In the genomic region with DNA sequence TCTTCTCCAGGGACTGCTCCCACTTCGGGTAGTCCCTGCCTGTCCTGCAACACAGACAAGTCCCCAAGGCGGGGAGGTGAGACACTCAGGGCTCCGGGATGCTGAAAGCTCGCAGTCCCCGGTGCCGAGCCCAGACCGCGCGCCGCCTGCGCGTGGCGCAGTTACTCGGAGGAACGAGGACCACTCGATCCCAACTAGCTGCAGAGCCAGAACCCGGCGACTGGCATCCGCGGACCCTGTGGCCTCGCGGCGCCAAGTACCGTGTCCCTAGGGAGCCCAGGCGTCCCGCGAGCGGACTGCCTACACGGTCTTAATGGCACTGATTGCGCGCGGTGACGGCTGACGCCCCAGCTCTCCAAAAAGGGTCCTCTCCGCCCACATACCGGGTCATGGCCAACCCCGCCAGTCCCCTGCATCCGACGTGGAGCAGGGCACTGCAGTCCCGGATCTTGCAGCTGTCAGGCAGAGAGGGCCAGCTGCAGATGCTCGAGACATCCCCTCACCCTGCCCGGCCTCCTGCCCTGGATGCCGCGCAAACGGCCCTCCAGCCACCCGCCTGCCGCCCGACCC, we compare ENCODE assay signal across 8 mouse cellular contexts. TPM values are rescaled to one million over a fixed set of nuclear protein-coding genes. Genes with fewer than 3 reads are reported as not detected.
A peak's percentile ranks its signal among the peaks of the same experiment; 100 is the strongest.
DNase-seq lines count a peak whose midpoint lies in the region; ATAC-seq and TF ChIP-seq lines count a peak whose summit lies in the region.

No protein-coding gene starts in this region.

- TF ChIP-seq EP300 in liver, postnatal 0 days (IDR thresholded peaks at IDR 0.05; ENCODE audit: low read depth) = no peak

- peaks cover 52% of the 10 kb centered on the region for H3K79me2 ChIP-seq in C2C12 (ENCODE audit: control insufficient read depth, insufficient read depth)

- TF ChIP-seq CTCF in C2C12 (IDR thresholded peaks at IDR 0.05; ENCODE audit: control insufficient read depth, insufficient read depth, insufficient read length) = no peak
- no peak for TF ChIP-seq CTCF in liver, postnatal 0 days (IDR thresholded peaks at IDR 0.05; ENCODE audit: low read depth)

- no peaks in the 10 kb centered on the region for H3K27me3 ChIP-seq in C2C12 (ENCODE audit: control insufficient read depth, insufficient read depth, insufficient read length)
- no peaks in the 10 kb centered on the region for H3K27me3 ChIP-seq in forebrain, embryonic 11.5 days (ENCODE audit: control insufficient read depth, insufficient read depth, low read length)
- H3K27me3 ChIP-seq in heart, embryonic 14.5 days (ENCODE audit: control insufficient read depth, insufficient read depth, low read length) = 0 out of 2 replicates have a peak, but pooled peaks cover 5% of the 10 kb centered on the region
- peaks cover 42% of the 10 kb centered on the region for H3K27me3 ChIP-seq in liver, postnatal 0 days (ENCODE audit: insufficient read depth, low read length)
- H3K27me3 ChIP-seq in neural tube, embryonic 15.5 days (replicated peaks) = peaks cover 5% of the 10 kb centered on the region

- peaks cover 6% of the 10 kb centered on the region; the same call in 1 of the 2 replicates for H3K4me1 ChIP-seq in forebrain, embryonic 11.5 days (replicated peaks; ENCODE audit: control insufficient read depth, insufficient read depth, low read length)
- peaks cover 5 to 6% of the 10 kb centered on the region in 2 experiments for H3K4me1 ChIP-seq in heart, embryonic 14.5 days (ENCODE audit: control insufficient read depth in 2 of 2, insufficient read depth in 2 of 2, low read length in 2 of 2)
- H3K4me1 ChIP-seq in liver, postnatal 0 days (ENCODE audit: insufficient read depth) = no peaks in the 10 kb centered on the region; the same call in 1 of the 2 replicates
- H3K4me1 ChIP-seq in neural tube, embryonic 15.5 days = peaks cover 18% of the 10 kb centered on the region

- H3ac ChIP-seq in C2C12 (ENCODE audit: control insufficient read depth, insufficient read length, low read depth) = peak overlapping the region; percentile 96

- peak overlapping the region; percentile 81 for H3K9ac ChIP-seq in forebrain, embryonic 11.5 days (ENCODE audit: low read length)
- peak overlapping the region; percentile 73 for H3K9ac ChIP-seq in heart, embryonic 14.5 days (ENCODE audit: low read length)
- H3K9ac ChIP-seq in liver, postnatal 0 days (replicated peaks) = peak overlapping the region; percentile 50
- H3K9ac ChIP-seq in neural tube, embryonic 15.5 days (replicated peaks) = peak overlapping the region; percentile 71

- H3K36me3 ChIP-seq in C2C12 (ENCODE audit: control insufficient read depth, insufficient read depth) = peaks cover 13% of the 10 kb centered on the region
- H3K36me3 ChIP-seq in forebrain, embryonic 11.5 days (ENCODE audit: control insufficient read depth, insufficient read depth, low read length) = no peaks in the 10 kb centered on the region
- H3K36me3 ChIP-seq in heart, embryonic 14.5 days (ENCODE audit: control insufficient read depth, insufficient read depth, low read length) = peaks cover 6% of the 10 kb centered on the region; the same call in 1 of the 2 replicates
- no peaks in the 10 kb centered on the region for H3K36me3 ChIP-seq in liver, postnatal 0 days (replicated peaks; ENCODE audit: insufficient read depth, low read length)
- no peaks in the 10 kb centered on the region for H3K36me3 ChIP-seq in neural tube, embryonic 15.5 days

- peak; percentile 86 for ATAC-seq in forebrain, embryonic 11.5 days (replicated peaks; ENCODE audit: low FRiP score)
- ATAC-seq in heart, embryonic 14.5 days (ENCODE audit: insufficient number of reproducible peaks, insufficient read depth, low FRiP score, low read depth) = peak; percentile 72
- ATAC-seq in liver, postnatal 0 days = peak; percentile 38; the same call in 1 of the 2 replicates
- peak; percentile 87 for ATAC-seq in neural tube, embryonic 15.5 days (ENCODE audit: low FRiP score)

- DNase-seq in WW6 (ENCODE audit: low read depth, low spot score) = peak; percentile 36
- DNase-seq in forebrain, embryonic 11.5 days (ENCODE audit: low spot score) = peak; percentile 86
- peak; percentile 25 to 47 for DNase-seq in layer of hippocampus, adult 8-10 months (ENCODE audit: low spot score in 2 of 2)
- peak; percentile 27 for DNase-seq in liver, postnatal 0 days
- no peak for DNase-seq in spleen, postnatal 36 days (ENCODE audit: low spot score in 2 of 2)

- H3K4me2 ChIP-seq in forebrain, embryonic 11.5 days (ENCODE audit: low read depth, low read length, severe bottlenecking) = peak overlapping the region; percentile 92
- peak overlapping the region; percentile 95 for H3K4me2 ChIP-seq in heart, embryonic 14.5 days (ENCODE audit: low read length)
- H3K4me2 ChIP-seq in liver, postnatal 0 days (ENCODE audit: low read depth, low read length) = peak overlapping the region; percentile 61
- H3K4me2 ChIP-seq in neural tube, embryonic 15.5 days = peak overlapping the region; percentile 93

- peaks cover 30% of the 10 kb centered on the region for H3K79me3 ChIP-seq in C2C12 (ENCODE audit: low read depth)

- H3K27ac ChIP-seq in forebrain, embryonic 11.5 days (ENCODE audit: low read depth, low read length) = peak overlapping the region; percentile 57; the same call in 1 of the 2 replicates
- H3K27ac ChIP-seq in heart, embryonic 14.5 days (replicated peaks in 1 of 2; ENCODE audit: control insufficient read depth in 1 of 2, insufficient read depth in 1 of 2, low read depth in 2 of 2, low read length in 2 of 2) = peak overlapping the region; percentile 88 to 89
- H3K27ac ChIP-seq in liver, postnatal 0 days (ENCODE audit: low read depth) = peak overlapping the region; percentile 34; the same call in 1 of the 2 replicates
- H3K27ac ChIP-seq in neural tube, embryonic 15.5 days (replicated peaks) = peak overlapping the region; percentile 79

- H3K4me3 ChIP-seq in C2C12 (ENCODE audit: insufficient read depth, poor library complexity, severe bottlenecking) = peak overlapping the region; percentile 80
- H3K4me3 ChIP-seq in forebrain, embryonic 11.5 days (ENCODE audit: low read depth, low read length) = peak overlapping the region; percentile 65
- peak overlapping the region; percentile 67 to 83 for H3K4me3 ChIP-seq in heart, embryonic 14.5 days (ENCODE audit: control insufficient read depth in 1 of 2, insufficient read depth in 1 of 2, low read depth in 1 of 2, low read length in 2 of 2)
- H3K4me3 ChIP-seq in liver, postnatal 0 days (ENCODE audit: low read depth, low read length) = peak overlapping the region; percentile 48
- peak overlapping the region; percentile 77 for H3K4me3 ChIP-seq in neural tube, embryonic 15.5 days (replicated peaks)

- under 1% methylated on average over 48 of the region's 48 CpGs for WGBS in forebrain, embryonic 11.5 days
- WGBS in heart, embryonic 14.5 days = 0% methylated on average over 48 of the region's 48 CpGs
- 1% methylated on average over 48 of the region's 48 CpGs for WGBS in liver, postnatal 0 days (ENCODE audit: insufficient replicate concordance)
- 1% methylated on average over 48 of the region's 48 CpGs for WGBS in neural tube, embryonic 15.5 days

- no peaks in the 10 kb centered on the region for H3K9me3 ChIP-seq in forebrain, embryonic 11.5 days (ENCODE audit: control insufficient read depth, low read length)
- H3K9me3 ChIP-seq in heart, embryonic 14.5 days (ENCODE audit: control insufficient read depth, low read length) = 0 out of 2 replicates have a peak, but pooled peaks cover 3% of the 10 kb centered on the region
- H3K9me3 ChIP-seq in liver, postnatal 0 days (ENCODE audit: low read length) = no peaks in the 10 kb centered on the region
- H3K9me3 ChIP-seq in neural tube, embryonic 15.5 days (replicated peaks) = no peaks in the 10 kb centered on the region

TF ChIP-seq in C2C12, 6 proteins besides CTCF, POLR2A, EP300 and RAD21:
- TF ChIP-seq CEBPB (IDR thresholded peaks at IDR 0.05; ENCODE audit: low read depth) = no peak
- peak; percentile 68 for TF ChIP-seq MYOD1 (IDR thresholded peaks at IDR 0.05; ENCODE audit: control insufficient read depth, insufficient read length, low read depth)

RNA-seq across cellular contexts. Expression of a gene that starts 0.9 kb away (rescaled TPM):
- 0.09 TPM for polyA plus RNA-seq in C2C12 (2012; fragmentation: generic; extraction: Trizol)
- polyA plus RNA-seq in forebrain, embryonic 11.5 days (2014; fragmentation: Nextera tagmentation; extraction: Ambion mirVana) = 0.27 and 0.31 TPM in 2 replicates
- polyA plus RNA-seq in heart, embryonic 14.5 days (2014; fragmentation: Nextera tagmentation; extraction: Ambion mirVana) = 0.36 and 0.49 TPM in 2 replicates
- under 1 TPM; 0.19 to 0.37 (median 0.32) TPM for total RNA-seq in layer of hippocampus, adult 8-10 months (2022)
- 0.05 TPM in 1 of 2 replicates, not detected in the other for polyA plus RNA-seq in liver, postnatal 0 days (2015; fragmentation: Nextera tagmentation; extraction: Ambion mirVana)
- polyA plus RNA-seq in neural tube, embryonic 15.5 days (2015; fragmentation: Nextera tagmentation; extraction: Ambion mirVana) = 0.26 and 0.27 TPM in 2 replicates

RNA-seq across cellular contexts. Expression of a gene that starts 2.0 kb away (rescaled TPM):
- 14.8 TPM for polyA plus RNA-seq in C2C12 (2012; fragmentation: generic; extraction: Trizol)
- polyA plus RNA-seq in forebrain, embryonic 11.5 days (2014; fragmentation: Nextera tagmentation; extraction: Ambion mirVana) = 8.0 and 8.8 TPM in 2 replicates
- polyA plus RNA-seq in heart, embryonic 14.5 days (2014; fragmentation: Nextera tagmentation; extraction: Ambion mirVana) = 28.9 and 33.6 TPM in 2 replicates
- total RNA-seq in layer of hippocampus, adult 8-10 months (2022) = 10 to 100 TPM in 2 of 4 experiments, 1 to 10 TPM in 2; 9.0 to 10.6 (median 9.7) TPM
- polyA plus RNA-seq in liver, postnatal 0 days (2015; fragmentation: Nextera tagmentation; extraction: Ambion mirVana) = 1.3 TPM in 2 replicates
- 3.2 and 4.8 TPM in 2 replicates for polyA plus RNA-seq in neural tube, embryonic 15.5 days (2015; fragmentation: Nextera tagmentation; extraction: Ambion mirVana)

Comparison
In these comparisons a context has a peak if more than half of its experiments do, and no peak if none do; other contexts are left out.
1. DNase-seq: peak in WW6 (single experiment), forebrain, embryonic 11.5 days (single experiment), layer of hippocampus, adult 8-10 months (2 of 2) and liver, postnatal 0 days (single experiment); none in spleen, postnatal 36 days (0 of 2).
2. H3K27ac ChIP-seq: peak in every context shown above with its lines; median percentile 88 in heart, embryonic 14.5 days; 79 in neural tube, embryonic 15.5 days; 57 in forebrain, embryonic 11.5 days; 34 in liver, postnatal 0 days.
3. Peak in every context shown above with its lines, with median percentiles within 50 percentile points of each other: H3K4me3 ChIP-seq, ATAC-seq, H3K4me2 ChIP-seq and H3K9ac ChIP-seq.